Mouse (Mus musculus): Measurements from ENCODE around the gene Zfp365.

GRCm38 (mm10) chr10:67919706-67920105, 7.2 kb upstream of the Zfp365 start:
- TF ChIP-seq POLR2A (IDR thresholded peaks at IDR 0.05; ENCODE audit: borderline replicate concordance, control insufficient read depth, low read depth, low read length) (no peak), CTCF (IDR thresholded peaks at IDR 0.05; ENCODE audit: control insufficient read depth, insufficient read depth, low read length) (no peak)

Data from bone marrow, adult 2 months (tissue).